Mouse (Mus musculus) brain, embryonic 14.5 days (tissue): ENCODE measurements around the gene Lama1.

Experiments
- CTCF ChIP-seq: fragments of 200-500 bp; IDR thresholded peaks from 2 replicates; pipeline ENCODE4 v1.5.1; 2012; ENCODE audit warnings: inconsistent platforms, mild to moderate bottlenecking, moderate library complexity, borderline replicate concordance; ENCODE audit not compliant: insufficient read depth, insufficient read length; ENCODE audit errors: extremely low read depth
- POLR2A ChIP-seq: fragments of 200-500 bp; IDR thresholded peaks from 2 replicates; pipeline ENCODE4 v1.6.1; 2012; ENCODE audit warnings: mild to moderate bottlenecking, inconsistent platforms, borderline replicate concordance; ENCODE audit not compliant: poor library complexity, insufficient read depth, insufficient read length, severe bottlenecking; ENCODE audit errors: extremely low read depth

DNA sequence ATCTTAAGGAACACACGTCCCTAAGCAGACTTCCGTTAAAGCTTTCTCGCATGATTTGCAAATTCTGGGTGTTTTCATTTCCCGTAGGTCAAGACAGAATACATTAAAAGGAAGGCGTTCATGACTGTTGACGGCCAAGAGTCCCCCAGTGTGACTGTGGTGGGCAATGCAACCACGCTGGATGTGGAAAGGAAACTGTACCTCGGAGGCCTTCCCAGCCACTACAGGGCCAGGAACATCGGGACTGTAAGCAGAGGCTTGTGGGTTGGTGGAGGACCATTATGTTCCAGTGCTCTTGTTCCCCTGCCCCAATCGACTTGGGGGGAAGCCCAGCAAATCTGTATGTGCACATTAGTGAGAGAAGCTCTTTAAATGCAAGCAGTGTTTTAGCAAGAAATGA, 119.9 kb downstream of the Lama1 start:
- TF ChIP-seq CTCF (no peak), POLR2A (no peak)
